Mouse (Mus musculus): ENCODE results near the gene Slc22a20. TPM values are rescaled to one million over a fixed set of nuclear protein-coding genes. Genes with fewer than 3 reads are reported as not detected.

The Slc22a20 gene
- polyA plus RNA-seq (2017; shearing (Covaris generic)) = not detected

GRCm38 (mm10) chr19:5986043-5986442, at the start of gene Slc22a20:
Slc22a20 (minus strand) TSS chr19:5986143.

DNA sequence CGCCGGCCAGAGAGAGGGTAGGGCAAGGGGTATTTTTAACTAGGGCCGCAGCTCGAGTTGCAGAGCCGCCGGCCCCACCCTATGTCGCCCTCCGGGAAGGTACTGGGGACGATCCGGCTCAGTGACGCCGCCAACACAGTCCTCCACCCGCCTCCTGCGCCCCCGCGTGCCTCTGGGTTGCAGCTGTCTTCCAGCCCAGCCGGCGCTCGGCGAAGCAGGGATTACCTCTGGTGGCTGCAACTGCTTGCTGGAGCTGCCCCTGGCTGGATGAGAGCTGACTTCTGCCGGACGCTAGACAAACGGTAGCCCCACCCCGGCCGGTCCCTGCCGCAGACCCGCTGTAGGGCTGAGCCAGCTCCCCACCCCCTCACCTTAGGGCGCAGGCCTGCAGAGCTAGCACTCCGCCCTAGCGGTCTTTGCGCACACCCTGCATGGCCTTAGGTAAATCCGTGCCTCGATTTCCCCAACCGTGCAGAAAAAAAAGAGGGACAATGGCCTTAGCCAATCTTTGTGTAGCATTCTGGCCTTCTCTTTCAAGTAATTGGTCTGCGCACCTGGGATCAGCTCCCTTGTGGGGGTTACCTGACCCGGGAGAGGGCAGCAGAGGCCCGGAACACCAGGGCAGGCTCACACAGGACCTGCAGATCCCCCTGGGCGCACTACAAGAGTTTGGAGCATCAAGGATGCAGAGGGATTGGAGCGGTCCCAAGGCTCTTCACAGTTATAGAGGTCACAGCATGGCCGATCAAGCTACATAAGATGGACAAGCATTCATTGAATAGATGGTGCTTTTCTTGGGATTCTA, 29.8 kb upstream of the Slc22a20 start, which contains the start of gene Capn1:
Capn1 (minus strand) TSS at position 387 of the 805 bp plus-strand sequence.

GRCm38 (mm10) chr19:5963883-5964562, 21.9 kb downstream of the Slc22a20 start, which contains the start of gene Pola2:
Pola2 (minus strand) TSS chr19:5964202.

GRCm38 (mm10) chr19:5924713-5925093, 61.2 kb downstream of the Slc22a20 start, which contains the start of gene Cdc42ep2:
Cdc42ep2 (minus strand) TSS chr19:5924816.

Other genes with a start within 250 kb of the Slc22a20 start
- 0.86 TPM for gene Ltbp3, start 245.2 kb downstream of the Slc22a20 start, polyA plus RNA-seq (2017; shearing (Covaris generic))
- gene Scyl1, start 214.7 kb downstream of the Slc22a20 start, polyA plus RNA-seq (2017; shearing (Covaris generic)) = 50.1 TPM
- 335 TPM for gene Frmd8, start 110.9 kb downstream of the Slc22a20 start, polyA plus RNA-seq (2017; shearing (Covaris generic))
- 44.8 TPM for gene Slc25a45, start 108.3 kb downstream of the Slc22a20 start, polyA plus RNA-seq (2017; shearing (Covaris generic))
- gene Tigd3, start 92.0 kb downstream of the Slc22a20 start, polyA plus RNA-seq (2017; shearing (Covaris generic)) = 0.36 TPM
- 210 TPM for gene Dpf2, start 73.1 kb downstream of the Slc22a20 start, polyA plus RNA-seq (2017; shearing (Covaris generic))
- 0.14 TPM for gene Cdc42ep2, start 61.3 kb downstream of the Slc22a20 start, polyA plus RNA-seq (2017; shearing (Covaris generic))
- 57.4 TPM for gene Pola2, start 21.9 kb downstream of the Slc22a20 start, polyA plus RNA-seq (2017; shearing (Covaris generic))
- 84.5 TPM for gene Capn1, start 29.8 kb upstream of the Slc22a20 start, polyA plus RNA-seq (2017; shearing (Covaris generic))
- 51.3 TPM for gene Syvn1, start 60.4 kb upstream of the Slc22a20 start, polyA plus RNA-seq (2017; shearing (Covaris generic))
- 61.3 TPM for gene Mrpl49, start 71.6 kb upstream of the Slc22a20 start, polyA plus RNA-seq (2017; shearing (Covaris generic))
- 1,170 TPM for gene Fau, start 71.7 kb upstream of the Slc22a20 start, polyA plus RNA-seq (2017; shearing (Covaris generic))
- gene Znhit2, start 75.0 kb upstream of the Slc22a20 start, polyA plus RNA-seq (2017; shearing (Covaris generic)) = 5.8 TPM
- gene Tm7sf2, start 82.2 kb upstream of the Slc22a20 start, polyA plus RNA-seq (2017; shearing (Covaris generic)) = 15.6 TPM
- gene Vps51, start 91.1 kb upstream of the Slc22a20 start, polyA plus RNA-seq (2017; shearing (Covaris generic)) = 73.4 TPM
- not detected for gene Tmem262, start 93.9 kb upstream of the Slc22a20 start, polyA plus RNA-seq (2017; shearing (Covaris generic))
- gene Gm28374, start 96.1 kb upstream of the Slc22a20 start, polyA plus RNA-seq (2017; shearing (Covaris generic)) = 1.7 TPM
- gene Zfpl1, start 98.8 kb upstream of the Slc22a20 start, polyA plus RNA-seq (2017; shearing (Covaris generic)) = 47.2 TPM
- 3.9 TPM for gene Cdca5, start 98.8 kb upstream of the Slc22a20 start, polyA plus RNA-seq (2017; shearing (Covaris generic))
- gene AC131692.1, start 108.3 kb upstream of the Slc22a20 start, polyA plus RNA-seq (2017; shearing (Covaris generic)) = not detected
- gene Naaladl1, start 119.6 kb upstream of the Slc22a20 start, polyA plus RNA-seq (2017; shearing (Covaris generic)) = not detected
- gene Sac3d1, start 132.5 kb upstream of the Slc22a20 start, polyA plus RNA-seq (2017; shearing (Covaris generic)) = 1.5 TPM
- gene Snx15, start 142.2 kb upstream of the Slc22a20 start, polyA plus RNA-seq (2017; shearing (Covaris generic)) = 42.8 TPM
- not detected for gene Batf2, start 154.8 kb upstream of the Slc22a20 start, polyA plus RNA-seq (2017; shearing (Covaris generic))
- 28.6 TPM for gene Arl2, start 155.4 kb upstream of the Slc22a20 start, polyA plus RNA-seq (2017; shearing (Covaris generic))
- gene Majin, start 198.2 kb upstream of the Slc22a20 start, polyA plus RNA-seq (2017; shearing (Covaris generic)) = not detected
- not detected for gene Gpha2, start 240.2 kb upstream of the Slc22a20 start, polyA plus RNA-seq (2017; shearing (Covaris generic))
- 6.7 TPM for gene Ppp2r5b, start 249.7 kb upstream of the Slc22a20 start, polyA plus RNA-seq (2017; shearing (Covaris generic))